In the genomic region with DNA sequence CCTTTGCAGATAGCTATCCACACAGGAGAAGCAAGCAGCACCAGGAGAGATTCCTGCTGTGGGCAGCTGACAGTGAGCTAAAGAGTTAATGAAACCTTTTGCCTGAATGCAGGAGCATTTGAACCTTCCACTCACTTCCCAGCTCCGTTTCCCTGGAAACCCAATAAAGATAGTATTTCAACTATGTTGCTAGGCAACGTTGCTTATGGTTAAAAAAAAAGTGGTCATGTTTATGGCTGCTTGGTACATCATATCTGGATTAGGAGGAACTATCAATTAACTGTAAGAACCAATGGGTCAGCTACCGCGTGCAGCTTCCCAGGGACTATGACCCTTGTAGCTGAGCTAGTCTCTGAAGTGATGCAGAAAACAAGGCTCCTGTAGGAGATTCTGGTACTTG, we compare ENCODE assay signal across 14 mouse cellular contexts. TPM values are rescaled to one million over a fixed set of nuclear protein-coding genes. Genes with fewer than 3 reads are reported as not detected.
A peak's percentile ranks its signal among the peaks of the same experiment; 100 is the strongest.
DNase-seq lines count a peak whose midpoint lies in the region; ATAC-seq lines count a peak whose summit lies in the region.
"Had no signal": no experiment of that assay in that cellular context is flagged by ENCODE, and none has a peak within 500 bp of the region (broad histone marks: within the 10 kb centered on the region; RNA-seq: fewer than 3 reads in every experiment).

No protein-coding gene starts in this region.

- H3K27me3 ChIP-seq in hindbrain, embryonic 13.5 days: no peaks in the 10 kb centered on the region; the same call in 1 of the 2 replicates
- peaks cover 14% of the 10 kb centered on the region; the same call in 1 of the 2 replicates for H3K27me3 ChIP-seq in hindbrain, embryonic 10.5 days (ENCODE audit: insufficient read depth, poor library complexity, severe bottlenecking)
- no peaks in the 10 kb centered on the region for H3K27me3 ChIP-seq in intestine, embryonic 16.5 days (replicated peaks; ENCODE audit: control insufficient read depth, insufficient read depth, low read length)
- H3K27me3 ChIP-seq: stomach, embryonic 15.5 days had no signal

- H3K9ac ChIP-seq in hindbrain, embryonic 13.5 days: no peak overlapping the region
- no peak overlapping the region for H3K9ac ChIP-seq in intestine, embryonic 16.5 days (ENCODE audit: low read depth, low read length)
- H3K9ac ChIP-seq: liver, embryonic 12.5 days; stomach, embryonic 15.5 days had no signal

- no peaks in the 10 kb centered on the region for H3K36me3 ChIP-seq in hindbrain, embryonic 13.5 days
- no peaks in the 10 kb centered on the region for H3K36me3 ChIP-seq in hindbrain, embryonic 10.5 days
- no peaks in the 10 kb centered on the region for H3K36me3 ChIP-seq in intestine, embryonic 16.5 days (ENCODE audit: control insufficient read depth, insufficient read depth, low read length)
- H3K36me3 ChIP-seq: liver, embryonic 12.5 days; stomach, embryonic 15.5 days had no signal

- H3K4me3 ChIP-seq in hindbrain, embryonic 13.5 days: no peak overlapping the region
- H3K4me3 ChIP-seq in hindbrain, embryonic 10.5 days: no peak overlapping the region
- H3K4me3 ChIP-seq in intestine, embryonic 16.5 days (ENCODE audit: low read length): no peak overlapping the region
- H3K4me3 ChIP-seq: liver, embryonic 12.5 days; stomach, embryonic 15.5 days had no signal

- H3K4me1 ChIP-seq in hindbrain, embryonic 13.5 days (replicated peaks): peaks cover 44% of the 10 kb centered on the region
- peaks cover 35% of the 10 kb centered on the region for H3K4me1 ChIP-seq in hindbrain, embryonic 10.5 days (replicated peaks)
- peaks cover 12% of the 10 kb centered on the region for H3K4me1 ChIP-seq in intestine, embryonic 16.5 days (ENCODE audit: control insufficient read depth, insufficient read depth, low read length)

- WGBS in hindbrain, embryonic 13.5 days: 42% methylated on average over 4 of the region's 4 CpGs
- 64% methylated on average over 4 of the region's 4 CpGs for WGBS in hindbrain, embryonic 10.5 days
- 16% methylated on average over 4 of the region's 4 CpGs for WGBS in intestine, embryonic 16.5 days

- H3K4me2 ChIP-seq in hindbrain, embryonic 13.5 days: no peak overlapping the region
- H3K4me2 ChIP-seq in intestine, embryonic 16.5 days (ENCODE audit: low read depth, low read length): no peak overlapping the region
- H3K4me2 ChIP-seq: liver, embryonic 12.5 days; stomach, embryonic 15.5 days had no signal

- no peak for DNase-seq in hindbrain, embryonic 10.5 days (ENCODE audit: low spot score)
- DNase-seq in right cerebral cortex, postnatal 10 days (ENCODE audit: low spot score in 2 of 2): peak; percentile 38 to 61
- DNase-seq in right cerebral cortex, postnatal 14 days: no peak
- DNase-seq in telencephalon, adult 2 months (ENCODE audit: low read depth, low spot score): peak; percentile 53
- no peak for DNase-seq in lung, postnatal 14 days
- DNase-seq in cerebellum, postnatal 25 days: no peak
- DNase-seq: adrenal gland, postnatal 10 days; cerebellum, adult 11-12 months; kidney, postnatal 36 days; lung, postnatal 36 days had no signal

- no peaks in the 10 kb centered on the region for H3K9me3 ChIP-seq in hindbrain, embryonic 13.5 days
- H3K9me3 ChIP-seq in hindbrain, embryonic 10.5 days: no peaks in the 10 kb centered on the region
- H3K9me3 ChIP-seq in intestine, embryonic 16.5 days (ENCODE audit: control insufficient read depth, low read length): no peaks in the 10 kb centered on the region
- H3K9me3 ChIP-seq: liver, embryonic 12.5 days; stomach, embryonic 15.5 days had no signal

- ATAC-seq in hindbrain, embryonic 13.5 days (ENCODE audit: low FRiP score): no peak
- peak; percentile 63 for ATAC-seq in intestine, embryonic 16.5 days
- ATAC-seq: liver, embryonic 12.5 days had no signal

- peak overlapping the region; percentile 71 for H3K27ac ChIP-seq in hindbrain, embryonic 13.5 days
- no peak overlapping the region; the same call in 1 of the 2 replicates for H3K27ac ChIP-seq in hindbrain, embryonic 10.5 days
- H3K27ac ChIP-seq in intestine, embryonic 16.5 days (ENCODE audit: low read length): no peak overlapping the region
- H3K27ac ChIP-seq: liver, embryonic 12.5 days; stomach, embryonic 15.5 days had no signal

RNA-seq across cellular contexts. Expression of gene Ttc4, which starts 22.1 kb away (rescaled TPM):
- polyA plus RNA-seq in hindbrain, embryonic 13.5 days (2015; fragmentation: Nextera tagmentation; extraction: Ambion mirVana): 111 and 112 TPM in 2 replicates
- polyA plus RNA-seq in hindbrain, embryonic 10.5 days (2016; fragmentation: Nextera tagmentation; extraction: Ambion mirVana): 100 and 107 TPM in 2 replicates
- 76.3 and 80.8 TPM in 2 replicates for polyA plus RNA-seq in intestine, embryonic 16.5 days (2015; fragmentation: Nextera tagmentation; extraction: Ambion mirVana)

RNA-seq across cellular contexts. Expression of gene Mroh7, which starts 29.9 kb away (rescaled TPM):
- 0.21 and 0.36 TPM in 2 replicates for polyA plus RNA-seq in hindbrain, embryonic 13.5 days (2015; fragmentation: Nextera tagmentation; extraction: Ambion mirVana)
- polyA plus RNA-seq in hindbrain, embryonic 10.5 days (2016; fragmentation: Nextera tagmentation; extraction: Ambion mirVana): not detected in 2 replicates
- 0.20 and 0.22 TPM in 2 replicates for polyA plus RNA-seq in intestine, embryonic 16.5 days (2015; fragmentation: Nextera tagmentation; extraction: Ambion mirVana)

RNA-seq across cellular contexts. Expression of gene Fam151a, which starts 32.9 kb away (rescaled TPM):
- not detected in 2 replicates for polyA plus RNA-seq in hindbrain, embryonic 13.5 days (2015; fragmentation: Nextera tagmentation; extraction: Ambion mirVana)
- polyA plus RNA-seq in hindbrain, embryonic 10.5 days (2016; fragmentation: Nextera tagmentation; extraction: Ambion mirVana): not detected in 2 replicates
- 0.73 and 1.5 TPM in 2 replicates for polyA plus RNA-seq in intestine, embryonic 16.5 days (2015; fragmentation: Nextera tagmentation; extraction: Ambion mirVana)
- polyA plus RNA-seq: liver, embryonic 12.5 days had no signal

RNA-seq across cellular contexts. Expression of gene Pars2, which starts 49.9 kb away (rescaled TPM):
- polyA plus RNA-seq in hindbrain, embryonic 13.5 days (2015; fragmentation: Nextera tagmentation; extraction: Ambion mirVana): 8.4 and 9.2 TPM in 2 replicates
- 16.5 and 17.9 TPM in 2 replicates for polyA plus RNA-seq in hindbrain, embryonic 10.5 days (2016; fragmentation: Nextera tagmentation; extraction: Ambion mirVana)
- 15.9 TPM in 2 replicates for polyA plus RNA-seq in intestine, embryonic 16.5 days (2015; fragmentation: Nextera tagmentation; extraction: Ambion mirVana)

Comparison
In these comparisons a context has a peak if more than half of its experiments do, and no peak if none do; other contexts are left out.
1. DNase-seq: peak in right cerebral cortex, postnatal 10 days (2 of 2) and telencephalon, adult 2 months (single experiment); none in hindbrain, embryonic 10.5 days (single experiment), right cerebral cortex, postnatal 14 days (single experiment), lung, postnatal 14 days (single experiment) and cerebellum, postnatal 25 days (0 of 2).